Mouse (Mus musculus) C2C12 (cell line): ENCODE data around the gene Gemin5. TPM values are rescaled to one million over a fixed set of nuclear protein-coding genes. Genes with fewer than 3 reads are reported as not detected.

Experiments used
- H3K27me3 ChIP-seq: one replicate; pipeline ENCODE4 v1.6.1; 2011; ENCODE audit not compliant: control insufficient read depth, insufficient read depth, insufficient read length
- H3K36me3 ChIP-seq: one replicate; pipeline ENCODE4 v1.6.1; 2011; ENCODE audit not compliant: control insufficient read depth, insufficient read depth
- H3K4me3 ChIP-seq: one replicate; pipeline ENCODE4 v1.5.1; 2011; ENCODE audit warnings: mild to moderate bottlenecking, control low read depth; ENCODE audit not compliant: poor library complexity, insufficient read depth, severe bottlenecking
- H3K79me2 ChIP-seq: one replicate; pipeline ENCODE4 v1.6.1; 2011; ENCODE audit not compliant: control insufficient read depth, insufficient read depth
- H3K79me3 ChIP-seq: one replicate; pipeline ENCODE4 v1.6.1; 2011; ENCODE audit warnings: low read depth, control low read depth
- H3ac ChIP-seq: one replicate; pipeline ENCODE3; 2011; ENCODE audit warnings: low read depth; ENCODE audit not compliant: control insufficient read depth, insufficient read length
- CEBPB ChIP-seq: IDR thresholded peaks from one replicate; pipeline ENCODE4 v1.6.1; 2011; ENCODE audit warnings: low read depth, mild to moderate bottlenecking, control low read depth, moderate library complexity
- CTCF ChIP-seq: IDR thresholded peaks from one replicate; pipeline ENCODE4 v1.5.1; 2011; ENCODE audit not compliant: control insufficient read depth, insufficient read depth, insufficient read length
- FOSL1 ChIP-seq: IDR thresholded peaks from one replicate; pipeline ENCODE4 v1.8.0; 2011; ENCODE audit warnings: mild to moderate bottlenecking, low read length; ENCODE audit not compliant: poor library complexity, insufficient read depth, severe bottlenecking
- MAX ChIP-seq: IDR thresholded peaks from one replicate; pipeline ENCODE4 v1.6.1; 2011; ENCODE audit warnings: mild to moderate bottlenecking, control low read depth
- MYOD1 ChIP-seq: IDR thresholded peaks from one replicate; pipeline ENCODE4 v1.6.1; 2011; ENCODE audit warnings: low read depth; ENCODE audit not compliant: control insufficient read depth, insufficient read length
- MYOG ChIP-seq: IDR thresholded peaks from one replicate; pipeline ENCODE4 v1.6.1; 2011; ENCODE audit not compliant: control insufficient read depth, insufficient read length; ENCODE audit errors: extremely low read depth
- USF1 ChIP-seq: IDR thresholded peaks from one replicate; pipeline ENCODE4 v1.6.1; 2011; ENCODE audit warnings: low read depth, mild to moderate bottlenecking, control low read depth, moderate library complexity
- polyA plus RNA-seq: library from polyadenylated mRNA; unstranded; fragments of >200 nt; fragmentation: generic; extraction: Trizol; gene quantifications from one replicate; pipeline ENCODE4 v1.2.1, GENCODE M21; 2012; ENCODE audit warnings: missing spikeins

Gene Gemin5
- polyA plus RNA-seq, 1 experiment, result 26.7 TPM

DNA sequence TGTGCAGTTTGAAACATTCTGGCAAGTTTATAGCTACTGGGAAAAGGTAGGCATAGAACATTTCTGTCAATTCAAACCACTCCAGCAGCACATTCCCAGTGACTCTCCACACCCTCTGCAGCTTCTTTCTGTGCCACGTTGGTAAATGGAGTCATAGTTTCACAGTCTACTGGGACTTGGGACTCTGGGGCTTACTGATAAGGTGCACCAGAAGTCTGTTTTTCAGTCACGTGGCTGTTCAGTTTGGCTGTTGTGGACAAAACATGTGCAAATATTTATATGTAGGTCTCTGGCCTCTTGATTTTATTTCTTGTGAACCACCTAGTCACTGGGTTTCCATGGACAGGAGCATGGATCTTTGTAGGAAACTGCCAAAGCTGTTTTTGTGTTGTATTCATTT lies 40.8 kb downstream of the Gemin5 start:
- Histone ChIP-seq H3K36me3 (peaks cover 81% of the 10 kb centered on the region), H3K79me3 (no peaks in the 10 kb centered on the region), H3K79me2 (no peaks in the 10 kb centered on the region), H3ac (no peak overlapping the region), H3K4me3 (no peak overlapping the region), H3K27me3 (no peaks in the 10 kb centered on the region)
- TF ChIP-seq MYOG, result no peak
- TF ChIP-seq MYOD1, result no peak
- no peak for TF ChIP-seq CTCF

- H3K79me2 ChIP-seq, result no peaks in the 10 kb centered on the region
- H3K27me3 ChIP-seq, result no peaks in the 10 kb centered on the region
- peaks cover 77% of the 10 kb centered on the region for H3K36me3 ChIP-seq
- TF ChIP-seq MYOG, result no peak
- TF ChIP-seq CEBPB, result no peak
- no peak for TF ChIP-seq CTCF
- no peak for TF ChIP-seq MYOD1
- no peak for TF ChIP-seq FOSL1
- no peak for TF ChIP-seq USF1
- TF ChIP-seq MAX, result no peak
- H3ac ChIP-seq, result no peak overlapping the region
- no peak overlapping the region for H3K4me3 ChIP-seq
- no peaks in the 10 kb centered on the region for H3K79me3 ChIP-seq
These were observed 41.8 kb downstream of the Gemin5 start for GRCm38 (mm10) chr11:58126397-58127160.

- Histone ChIP-seq H3K27me3 (no peaks in the 10 kb centered on the region), H3K79me3 (no peaks in the 10 kb centered on the region), H3K79me2 (no peaks in the 10 kb centered on the region), H3ac (no peak overlapping the region), H3K4me3 (no peak overlapping the region), H3K36me3 (peaks cover 80% of the 10 kb centered on the region)
- TF ChIP-seq CEBPB (no peak), USF1 (no peak), MYOG (no peak), MYOD1 (no peak), FOSL1 (no peak), MAX (no peak), CTCF (no peak)
These were observed 43.3 kb downstream of the Gemin5 start for GRCm38 (mm10) chr11:58125021-58125420.

GRCm38 (mm10) chr11:58123711-58124110 lies 44.6 kb downstream of the Gemin5 start:
- H3K79me2 ChIP-seq, result no peaks in the 10 kb centered on the region
- no peak overlapping the region for H3K4me3 ChIP-seq
- TF ChIP-seq CEBPB (no peak), USF1 (no peak), MYOD1 (no peak), MAX (no peak), MYOG (no peak)
- H3K36me3 ChIP-seq, result peaks cover 72% of the 10 kb centered on the region
- no peak overlapping the region for H3ac ChIP-seq
- H3K27me3 ChIP-seq, result no peaks in the 10 kb centered on the region
- no peaks in the 10 kb centered on the region for H3K79me3 ChIP-seq

DNA sequence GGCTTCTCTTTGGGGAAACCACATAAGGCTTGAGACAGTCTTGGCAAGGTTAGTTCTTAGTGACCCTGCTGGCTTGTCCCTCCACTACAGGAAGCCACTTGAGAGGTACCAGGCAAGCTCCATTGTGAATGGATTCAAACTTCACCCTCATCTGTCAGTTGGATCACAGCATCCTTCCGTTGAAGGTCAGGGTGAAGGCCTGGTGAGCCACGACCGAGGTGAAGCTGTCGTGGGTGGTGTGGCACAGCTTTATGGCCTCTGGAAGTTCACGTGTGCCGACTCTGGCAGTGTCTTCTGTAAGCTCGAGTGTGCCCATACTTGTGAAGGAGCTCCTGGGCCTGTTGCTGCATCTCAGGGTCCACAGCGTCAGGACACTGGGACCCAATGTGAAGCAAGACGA lies 47.0 kb downstream of the Gemin5 start:
- Histone ChIP-seq H3K79me3 (peaks cover 2% of the 10 kb centered on the region), H3K27me3 (no peaks in the 10 kb centered on the region), H3K79me2 (no peaks in the 10 kb centered on the region), H3ac (no peak overlapping the region), H3K4me3 (no peak overlapping the region), H3K36me3 (peaks cover 78% of the 10 kb centered on the region)
- TF ChIP-seq MAX, result no peak
- TF ChIP-seq USF1, result no peak
- TF ChIP-seq CTCF, result no peak
- TF ChIP-seq CEBPB, result no peak
- TF ChIP-seq MYOG, result no peak
- TF ChIP-seq MYOD1, result no peak
- TF ChIP-seq FOSL1, result no peak

GRCm38 (mm10) chr11:58120655-58121054 lies 47.7 kb downstream of the Gemin5 start:
- Histone ChIP-seq H3K79me3 (peaks cover 2% of the 10 kb centered on the region), H3ac (no peak overlapping the region), H3K27me3 (no peaks in the 10 kb centered on the region), H3K36me3 (peaks cover 72% of the 10 kb centered on the region), H3K79me2 (no peaks in the 10 kb centered on the region), H3K4me3 (no peak overlapping the region)
- TF ChIP-seq FOSL1 (no peak), USF1 (no peak), MYOG (no peak), MYOD1 (no peak), CEBPB (no peak), MAX (no peak), CTCF (no peak)
